Mouse (Mus musculus): ENCODE data around the gene Taf3.

The Taf3 gene

GRCm38 (mm10) chr2:10010263-10010909 lies 38.0 kb downstream of the Taf3 start:
- peak in 1 of 2 experiments; percentile 35 for DNase-seq

- no peak for DNase-seq
Measured at GRCm38 (mm10) chr2:10009671-10010254, 38.6 kb downstream of the Taf3 start.

GRCm38 (mm10) chr2:10008593-10008992 lies 39.8 kb downstream of the Taf3 start:
- no peak for DNase-seq

DNA sequence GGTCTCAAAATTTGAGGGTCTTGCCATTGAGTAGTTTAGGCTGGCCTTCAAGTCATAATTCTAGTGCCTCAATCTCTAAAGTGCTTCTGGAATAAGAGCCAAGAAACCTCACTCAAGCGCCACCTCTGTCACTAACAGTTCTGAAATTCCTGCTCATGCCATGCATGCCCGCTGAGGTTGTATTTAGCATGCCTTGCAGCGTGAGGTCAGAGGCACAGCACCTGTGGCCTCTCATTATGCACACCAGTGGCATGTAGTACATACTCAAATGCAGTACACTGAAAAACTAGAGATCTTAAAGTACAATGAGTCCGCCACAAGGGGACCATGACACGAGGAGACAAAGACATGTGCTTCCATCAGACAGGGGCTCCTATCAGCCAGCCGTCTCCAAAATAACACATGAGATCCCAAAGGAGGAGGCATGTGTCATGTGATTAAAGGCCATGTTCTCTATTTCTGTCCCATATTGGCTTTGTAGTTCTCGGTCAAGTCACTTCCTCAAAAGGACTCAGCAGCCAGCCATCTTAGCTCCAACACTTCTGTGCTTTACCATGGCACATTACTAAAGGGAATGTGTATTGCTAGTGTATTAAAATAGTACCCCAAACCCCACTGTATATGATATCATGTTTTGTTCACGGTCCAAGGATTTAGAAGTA lies 43.3 kb downstream of the Taf3 start:
- DNase-seq = peak; percentile 36 to 46

- peak; percentile 18 to 36 for DNase-seq
Measured at GRCm38 (mm10) chr2:10003358-10003757, 45.0 kb downstream of the Taf3 start.

DNA sequence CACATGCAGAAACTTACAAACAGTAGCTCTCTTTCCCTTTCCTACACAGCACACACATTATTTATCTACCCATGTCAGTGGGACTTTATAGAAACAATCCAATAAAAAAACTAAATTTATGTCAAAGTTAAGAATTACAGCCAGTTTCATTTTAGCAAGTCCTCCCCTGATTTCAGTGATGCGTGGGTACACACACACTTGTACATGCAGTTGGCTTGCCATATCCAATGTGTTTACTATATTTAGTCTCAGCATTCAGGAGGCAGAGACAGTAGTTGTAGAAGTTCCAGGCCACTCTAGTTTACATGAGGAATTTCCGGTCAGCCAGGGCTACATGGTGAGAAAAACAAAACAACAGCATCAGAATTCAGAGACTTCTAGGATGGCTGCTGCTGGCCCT lies 46.8 kb downstream of the Taf3 start:
- no peak for DNase-seq

DNA sequence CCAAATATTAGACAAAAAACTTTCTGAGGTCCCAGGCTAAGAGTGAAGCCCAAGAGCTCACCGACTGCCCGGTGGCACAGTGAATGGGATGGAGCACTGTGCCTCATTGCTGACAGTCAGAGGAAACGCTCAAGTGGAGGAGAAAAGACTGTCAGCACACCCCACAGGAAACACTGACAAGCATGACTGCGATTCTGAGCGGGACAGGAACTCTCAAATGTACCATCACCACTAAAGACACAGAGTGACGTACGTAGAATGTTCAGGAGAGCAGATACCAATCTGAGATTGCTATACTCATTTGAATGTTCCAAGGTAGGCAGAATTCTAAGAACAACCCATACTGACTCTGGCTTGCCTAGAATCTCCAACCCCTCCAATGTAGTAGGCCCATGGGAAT lies 50.9 kb downstream of the Taf3 start:
- no peak for DNase-seq

GRCm38 (mm10) chr2:9996111-9996510 lies 52.3 kb downstream of the Taf3 start:
- DNase-seq = no peak

GRCm38 (mm10) chr2:9990690-9991229 lies 57.6 kb downstream of the Taf3 start:
- DNase-seq = no peak

DNA sequence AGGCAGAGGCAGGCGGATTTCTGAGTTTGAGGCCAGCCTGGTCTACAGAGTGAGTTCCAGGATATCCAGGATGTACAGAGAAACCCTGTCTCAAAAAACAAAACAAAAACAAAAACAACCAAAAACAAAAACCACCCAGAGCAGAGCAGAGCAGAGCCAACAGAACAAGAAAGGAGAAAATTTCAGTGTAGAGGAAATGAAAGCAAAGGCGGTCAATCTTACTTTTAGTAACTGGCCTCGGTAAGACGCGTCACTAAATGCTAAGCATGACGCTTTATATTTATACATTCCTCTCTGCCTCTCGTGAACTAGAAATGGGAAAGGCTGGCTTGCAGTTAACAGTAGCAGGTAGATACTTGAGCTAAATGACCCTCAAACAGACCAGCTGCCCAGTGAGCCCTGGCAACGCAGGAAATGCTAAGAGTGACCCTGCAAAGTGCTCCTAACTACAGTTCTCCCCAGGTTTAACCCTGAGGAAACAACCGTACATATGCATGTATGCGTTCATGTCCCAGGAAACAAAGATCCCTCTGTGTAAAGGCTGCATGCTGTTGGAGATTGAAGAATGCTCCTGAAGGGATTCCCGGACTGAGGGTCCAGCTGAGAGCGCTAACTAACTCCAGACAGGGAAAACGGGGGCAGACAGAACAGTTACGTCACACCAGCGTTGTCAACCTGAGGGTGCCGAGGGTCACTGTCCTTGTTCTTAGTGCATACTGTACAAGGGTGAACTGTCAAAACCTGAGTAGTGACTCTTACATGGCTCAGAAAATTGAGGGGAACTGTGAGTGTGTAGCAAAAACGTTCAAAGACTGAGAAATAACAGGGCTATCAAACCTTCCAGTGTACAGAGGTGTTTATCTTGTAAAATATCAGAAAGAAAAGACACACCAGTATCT lies 58.5 kb downstream of the Taf3 start:
- no peak for DNase-seq

GRCm38 (mm10) chr2:9988290-9988689 lies 60.1 kb downstream of the Taf3 start:
- DNase-seq = no peak

- DNase-seq = no peak
Measured at GRCm38 (mm10) chr2:9985979-9986447, 62.4 kb downstream of the Taf3 start.

DNA sequence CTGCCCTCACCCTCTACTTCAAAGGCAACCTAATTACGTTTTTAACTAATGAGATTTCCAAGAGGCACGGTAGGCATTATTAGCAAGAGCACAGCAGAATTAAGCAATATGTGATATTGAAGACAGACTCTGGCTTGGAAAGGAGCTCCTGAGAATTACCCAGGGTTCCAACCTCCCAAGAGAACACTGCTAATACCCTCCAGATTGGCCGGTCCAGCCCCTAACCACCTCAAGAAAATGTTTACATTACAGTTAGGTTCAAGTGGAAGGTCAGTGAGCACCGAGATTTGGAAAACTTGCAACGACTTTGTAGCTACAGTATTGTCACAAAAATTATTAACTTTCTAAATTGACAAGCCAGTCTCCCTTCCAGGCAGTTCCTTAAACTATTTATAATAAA lies 66.0 kb downstream of the Taf3 start:
- DNase-seq = no peak

- no peak for DNase-seq
Measured at GRCm38 (mm10) chr2:9971927-9972326, 76.5 kb downstream of the Taf3 start.

GRCm38 (mm10) chr2:9970579-9970978 lies 77.8 kb downstream of the Taf3 start:
- no peak for DNase-seq

DNA sequence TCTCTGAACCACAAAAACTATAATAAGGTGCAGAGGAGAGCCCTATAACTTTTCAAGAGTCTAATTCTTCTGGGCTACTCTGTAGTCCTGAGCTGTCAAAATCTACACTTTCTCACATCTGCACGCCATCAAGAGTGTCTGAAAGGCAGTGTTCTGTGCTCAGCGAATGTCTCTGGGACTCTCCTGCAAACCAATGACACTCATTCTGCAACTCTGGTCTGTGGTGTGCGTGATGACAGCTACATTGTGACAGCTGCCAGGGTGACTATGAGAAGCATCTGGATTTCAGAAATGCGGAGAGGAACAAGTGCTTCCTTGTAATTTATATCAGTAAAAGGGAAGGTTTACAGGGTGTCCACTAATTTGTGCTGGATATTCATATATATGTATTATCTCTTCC lies 78.2 kb downstream of the Taf3 start:
- no peak for DNase-seq

GRCm38 (mm10) chr2:9969734-9970133 lies 78.7 kb downstream of the Taf3 start:
- no peak for DNase-seq

DNA sequence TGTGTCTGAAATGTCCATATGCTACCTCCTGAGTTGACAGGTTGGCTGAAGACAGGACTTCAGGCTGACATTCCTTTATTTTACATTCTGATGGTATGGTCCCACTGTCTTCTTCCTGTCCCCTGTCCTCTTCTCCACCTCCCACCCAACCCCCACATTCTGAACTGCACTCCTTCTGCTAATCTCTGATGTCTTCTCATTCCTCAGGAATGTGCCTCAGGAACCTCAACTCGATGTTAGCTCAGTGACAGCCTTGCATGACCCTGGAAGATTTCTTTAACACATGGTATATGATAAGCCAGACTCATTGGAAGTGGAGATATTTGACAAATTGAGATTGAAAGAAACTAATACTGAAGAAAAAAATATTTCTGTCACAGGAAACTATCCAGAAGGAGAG lies 81.8 kb downstream of the Taf3 start:
- no peak for DNase-seq

GRCm38 (mm10) chr2:9965608-9966007 lies 82.8 kb downstream of the Taf3 start:
- no peak for DNase-seq

DNA sequence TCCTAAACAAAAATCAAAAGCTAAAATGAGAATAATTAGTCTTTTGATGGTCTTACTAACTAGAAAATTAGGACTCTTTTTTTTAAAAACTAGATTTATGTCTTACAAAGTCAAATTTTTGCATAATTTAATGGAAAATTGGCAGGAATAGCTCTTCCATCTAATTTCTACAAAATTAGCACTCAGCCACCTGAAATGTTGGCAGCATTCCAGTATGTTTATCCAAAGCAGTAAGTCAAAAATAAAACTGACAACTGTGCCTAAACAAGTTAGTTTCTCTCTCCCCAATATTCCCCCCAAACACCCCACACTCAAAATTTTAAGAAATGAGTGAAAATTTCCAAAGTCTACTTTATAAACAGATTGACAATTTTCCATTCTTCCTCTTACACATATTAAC lies 85.5 kb downstream of the Taf3 start:
- DNase-seq = no peak

GRCm38 (mm10) chr2:9961708-9962107 lies 86.7 kb downstream of the Taf3 start:
- no peak for DNase-seq

- DNase-seq = no peak
Measured at GRCm38 (mm10) chr2:9958011-9958410, 90.4 kb downstream of the Taf3 start.

DNA sequence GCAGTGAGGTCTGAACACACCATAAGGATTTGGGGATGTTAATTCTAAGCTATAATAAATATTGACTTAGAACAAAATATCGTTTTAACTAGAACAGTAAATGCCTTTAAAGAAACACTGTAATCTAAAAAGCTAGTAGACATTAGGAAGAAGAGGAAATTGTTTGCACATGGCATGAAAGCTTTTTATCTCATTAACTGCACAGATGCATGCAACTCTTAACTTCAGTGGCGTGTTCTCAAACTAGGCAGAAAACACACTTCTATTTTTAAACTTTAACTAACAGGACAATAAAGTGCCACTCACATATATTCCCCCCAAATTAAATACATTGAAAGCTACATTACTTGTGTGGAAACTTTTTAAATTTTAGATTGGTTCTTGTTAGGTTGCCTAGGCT lies 91.8 kb downstream of the Taf3 start:
- no peak for DNase-seq

All from kidney, adult 8-10 months (tissue).